Mouse (Mus musculus) E14TG2a.4 (cell line): ENCODE results near the gene Dtx3.

Experiments
- H3K27me3 ChIP-seq: 2 replicates; pipeline ENCODE4 v1.6.1; 2014; ENCODE audit warnings: low read length, control low read depth; ENCODE audit not compliant: insufficient read depth
- H3K36me3 ChIP-seq: 2 replicates; pipeline ENCODE4 v1.6.1; 2014; ENCODE audit warnings: low read length, control low read depth; ENCODE audit not compliant: insufficient read depth
- H3K4me1 ChIP-seq: replicated peaks from 2 replicates; pipeline ENCODE4 v1.6.1; 2014; ENCODE audit warnings: low read depth, low read length, control low read depth
- H3K4me3 ChIP-seq: replicated peaks from 2 replicates; pipeline ENCODE4 v1.5.1; 2014; ENCODE audit warnings: mild to moderate bottlenecking, low read length
- H3K9me3 ChIP-seq: 2 replicates; pipeline ENCODE4 v1.6.1; 2014; ENCODE audit warnings: low read length, control low read depth
- CTCF ChIP-seq: conservative IDR thresholded peaks from 2 replicates; pipeline ENCODE4 v1.5.1; 2014; ENCODE audit warnings: low read length
- NANOG ChIP-seq: IDR thresholded peaks from 2 replicates; pipeline ENCODE4 v1.6.1; 2014; ENCODE audit warnings: borderline replicate concordance, low read length, mixed read lengths
- POU5F1 ChIP-seq: IDR thresholded peaks from 2 replicates; pipeline ENCODE4 v1.6.1; 2014; ENCODE audit warnings: low read length, borderline replicate concordance

Gene Dtx3

GRCm38 (mm10) chr10:127226318-127226895 lies 30.9 kb upstream of the Dtx3 start:
- Histone ChIP-seq H3K9me3 (no peaks in the 10 kb centered on the region), H3K4me3 (no peak overlapping the region), H3K27me3 (no peaks in the 10 kb centered on the region), H3K4me1 (peaks cover 81% of the 10 kb centered on the region), H3K36me3 (peaks cover 47% of the 10 kb centered on the region)
- no peak for TF ChIP-seq POU5F1
- no peak for TF ChIP-seq CTCF
- no peak for TF ChIP-seq NANOG

- TF ChIP-seq POU5F1 (no peak), CTCF (no peak), NANOG (no peak)
- Histone ChIP-seq H3K9me3 (no peaks in the 10 kb centered on the region), H3K27me3 (no peaks in the 10 kb centered on the region), H3K4me1 (peaks cover 75% of the 10 kb centered on the region), H3K4me3 (no peak overlapping the region; the same call in 1 of the 2 replicates), H3K36me3 (peaks cover 40% of the 10 kb centered on the region)
Observed at GRCm38 (mm10) chr10:127225732-127226131, 30.2 kb upstream of the Dtx3 start.

GRCm38 (mm10) chr10:127225213-127225612 lies 29.7 kb upstream of the Dtx3 start:
- no peaks in the 10 kb centered on the region for H3K27me3 ChIP-seq
- TF ChIP-seq NANOG (peak; percentile 19; the same call in 1 of the 2 replicates), POU5F1 (peak; percentile 93), CTCF (no peak)

GRCm38 (mm10) chr10:127218339-127218738 lies 22.8 kb upstream of the Dtx3 start:
- H3K27me3 ChIP-seq: no peaks in the 10 kb centered on the region
- peaks cover 60% of the 10 kb centered on the region for H3K4me1 ChIP-seq
- H3K9me3 ChIP-seq: no peaks in the 10 kb centered on the region
- TF ChIP-seq POU5F1 (no peak), NANOG (no peak), CTCF (no peak)
- 0 out of 2 replicates have a peak overlapping the region, but pooled peaks have one; percentile 4 for H3K4me3 ChIP-seq
- no peaks in the 10 kb centered on the region for H3K36me3 ChIP-seq

More at GRCm38 (mm10) chr10:127225213-127225612, 29.7 kb upstream of the Dtx3 start:
- H3K4me3 ChIP-seq: no peak overlapping the region; the same call in 1 of the 2 replicates
- H3K4me1 ChIP-seq: peaks cover 69% of the 10 kb centered on the region
- H3K36me3 ChIP-seq: peaks cover 35% of the 10 kb centered on the region
- no peaks in the 10 kb centered on the region for H3K9me3 ChIP-seq

GRCm38 (mm10) chr10:127217177-127217576 lies 21.6 kb upstream of the Dtx3 start:
- Histone ChIP-seq H3K9me3 (no peaks in the 10 kb centered on the region), H3K4me1 (peaks cover 59% of the 10 kb centered on the region), H3K36me3 (no peaks in the 10 kb centered on the region), H3K27me3 (no peaks in the 10 kb centered on the region), H3K4me3 (no peak overlapping the region)
- no peak for TF ChIP-seq NANOG
- no peak for TF ChIP-seq POU5F1
- no peak for TF ChIP-seq CTCF

- Histone ChIP-seq H3K36me3 (no peaks in the 10 kb centered on the region), H3K27me3 (no peaks in the 10 kb centered on the region), H3K4me3 (no peak overlapping the region), H3K4me1 (peaks cover 58% of the 10 kb centered on the region), H3K9me3 (no peaks in the 10 kb centered on the region)
- TF ChIP-seq NANOG (no peak), CTCF (no peak), POU5F1 (no peak)
Observed at GRCm38 (mm10) chr10:127216456-127216855, 20.9 kb upstream of the Dtx3 start.

GRCm38 (mm10) chr10:127214422-127214803 lies 18.9 kb upstream of the Dtx3 start:
- H3K27me3 ChIP-seq: no peaks in the 10 kb centered on the region
- TF ChIP-seq POU5F1: no peak
- no peak for TF ChIP-seq NANOG
- no peak for TF ChIP-seq CTCF
- peaks cover 7% of the 10 kb centered on the region for H3K36me3 ChIP-seq
- H3K9me3 ChIP-seq: no peaks in the 10 kb centered on the region
- H3K4me1 ChIP-seq: peaks cover 74% of the 10 kb centered on the region
- H3K4me3 ChIP-seq: no peak overlapping the region

- H3K4me1 ChIP-seq: peaks cover 77% of the 10 kb centered on the region
- H3K36me3 ChIP-seq: peaks cover 13% of the 10 kb centered on the region
- H3K4me3 ChIP-seq: no peak overlapping the region
- no peaks in the 10 kb centered on the region for H3K27me3 ChIP-seq
- peak; percentile 67; the same call in 1 of the 2 replicates for TF ChIP-seq NANOG
- TF ChIP-seq POU5F1: no peak
- no peaks in the 10 kb centered on the region for H3K9me3 ChIP-seq
Observed at GRCm38 (mm10) chr10:127213704-127214421, 18.3 kb upstream of the Dtx3 start.

- peaks cover 19% of the 10 kb centered on the region for H3K36me3 ChIP-seq
- no peak overlapping the region for H3K4me3 ChIP-seq
- no peaks in the 10 kb centered on the region for H3K27me3 ChIP-seq
- H3K4me1 ChIP-seq: peaks cover 78% of the 10 kb centered on the region
- H3K9me3 ChIP-seq: no peaks in the 10 kb centered on the region
- TF ChIP-seq POU5F1: no peak
- no peak for TF ChIP-seq NANOG
- TF ChIP-seq CTCF: no peak
Observed at GRCm38 (mm10) chr10:127213272-127213671, 17.7 kb upstream of the Dtx3 start.
